Mouse (Mus musculus) kidney, postnatal 0 days (tissue): ENCODE data around the gene Btbd11. TPM values are rescaled to one million over a fixed set of nuclear protein-coding genes. Genes with fewer than 3 reads are reported as not detected.

Source experiments
- ATAC-seq: fragments of 200-750 bp; cut with Nextera tagmentation; replicated peaks from 2 replicates; pipeline ENCODE4 v1.8.0; 2017; ENCODE audit warnings: low read depth, moderate number of reproducible peaks, moderate TSS enrichment, moderate library complexity; ENCODE audit not compliant: low FRiP score
- DNase-seq: peaks from one replicate; pipeline ENCODE4 v3.0.0-alpha.2; 2016; ENCODE audit warnings: low spot score
- H3K27ac ChIP-seq: fragments of 300-500 bp; sonication (generic); 2 replicates; pipeline ENCODE4 v1.5.1; 2014; ENCODE audit warnings: mild to moderate bottlenecking
- H3K27me3 ChIP-seq: fragments of 300-500 bp; sonication (generic); 2 replicates; pipeline ENCODE4 v1.6.1; 2014; ENCODE audit warnings: low read length, mixed read lengths; ENCODE audit not compliant: insufficient read depth
- H3K36me3 ChIP-seq: fragments of 300-500 bp; sonication (generic); 2 replicates; pipeline ENCODE4 v1.6.1; 2014; ENCODE audit warnings: low read length, mixed read lengths; ENCODE audit not compliant: insufficient read depth
- H3K4me1 ChIP-seq: fragments of 300-500 bp; sonication (generic); replicated peaks from 2 replicates; pipeline ENCODE4 v1.6.1; 2014; ENCODE audit warnings: antibody characterized with exemption, low read length, mixed read lengths; ENCODE audit not compliant: insufficient read depth
- H3K4me2 ChIP-seq: fragments of 300-500 bp; sonication (generic); 2 replicates; pipeline ENCODE4 v1.6.1; 2014; ENCODE audit warnings: mild to moderate bottlenecking, low read length, moderate library complexity, mixed read lengths
- H3K4me3 ChIP-seq: fragments of 300-500 bp; sonication (generic); replicated peaks from 2 replicates; pipeline ENCODE4 v1.5.1; 2014; ENCODE audit warnings: low read depth, low read length
- H3K9ac ChIP-seq: fragments of 300-500 bp; sonication (generic); 2 replicates; pipeline ENCODE4 v1.6.1; 2014; ENCODE audit warnings: low read depth, low read length
- H3K9me3 ChIP-seq: fragments of 300-500 bp; sonication (generic); replicated peaks from 2 replicates; pipeline ENCODE4 v1.6.1; 2016; ENCODE audit warnings: low read length, inconsistent platforms, mixed read lengths
- CTCF ChIP-seq: IDR thresholded peaks from 2 replicates; pipeline ENCODE4 v1.5.1; 2016; ENCODE audit warnings: antibody characterized with exemption, low read depth, mild to moderate bottlenecking, moderate library complexity
- WGBS: fragments of 180-500 bp; shearing (Covaris S2); extraction: QIAGEN DNeasy Blood & Tissue Kit; methylation state at CpG from one replicate; pipeline ENCODE4 v1.1.7; 2014; 5-methylcytosine and 5-hydroxymethylcytosine counted together
- polyA plus RNA-seq: library from polyadenylated mRNA; unstranded; fragments of >200 nt; fragmentation: Nextera tagmentation; extraction: Ambion mirVana; gene quantifications from 2 replicates; pipeline ENCODE4 v1.2.1, GENCODE M21; 2015

The Btbd11 gene
- polyA plus RNA-seq, 1 experiment from 2014 or later, result 6.7 TPM

GRCm38 (mm10) chr10:85437217-85437616 lies 50.6 kb downstream of the Btbd11 start:
- no peaks in the 10 kb centered on the region for H3K9me3 ChIP-seq
- 79% methylated on average over 3 of the region's 3 CpGs for WGBS
- H3K4me3 ChIP-seq, result no peak overlapping the region
- no peak overlapping the region for H3K27ac ChIP-seq
- no peaks in the 10 kb centered on the region for H3K27me3 ChIP-seq
- H3K4me1 ChIP-seq, result no peaks in the 10 kb centered on the region
- no peak for ATAC-seq
- H3K9ac ChIP-seq, result no peak overlapping the region
- no peak for DNase-seq
- H3K36me3 ChIP-seq, result no peaks in the 10 kb centered on the region
- TF ChIP-seq CTCF, result no peak
- no peak overlapping the region for H3K4me2 ChIP-seq

GRCm38 (mm10) chr10:85443371-85443770 lies 56.8 kb downstream of the Btbd11 start:
- 88% methylated on average over 3 of the region's 3 CpGs for WGBS
- ATAC-seq, result no peak
- Histone ChIP-seq H3K27ac (no peak overlapping the region), H3K27me3 (no peaks in the 10 kb centered on the region), H3K9ac (no peak overlapping the region), H3K4me1 (no peaks in the 10 kb centered on the region), H3K9me3 (no peaks in the 10 kb centered on the region), H3K4me2 (no peak overlapping the region), H3K4me3 (no peak overlapping the region), H3K36me3 (no peaks in the 10 kb centered on the region)
- no peak for TF ChIP-seq CTCF
- no peak for DNase-seq

DNA sequence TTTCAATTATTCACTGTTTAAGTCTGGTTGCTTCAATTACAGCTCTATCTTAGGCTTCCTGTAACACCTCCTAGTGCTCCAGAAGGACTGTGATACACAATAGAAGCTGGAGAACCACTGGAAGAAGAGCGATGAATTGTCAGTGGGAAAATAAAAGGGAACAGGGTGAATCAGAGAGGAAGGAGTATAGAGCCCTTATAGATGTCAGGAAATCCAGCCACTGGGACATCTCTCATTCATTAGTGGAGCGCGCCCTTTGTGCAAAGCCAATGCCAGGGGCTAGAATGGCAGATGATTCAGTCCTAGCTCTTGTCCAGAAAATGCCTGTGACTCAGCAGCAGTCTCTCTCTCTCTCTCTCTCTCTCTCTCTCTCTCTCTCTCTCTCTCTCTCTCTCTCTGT lies 59.3 kb downstream of the Btbd11 start:
- Histone ChIP-seq H3K36me3 (no peaks in the 10 kb centered on the region), H3K4me1 (no peaks in the 10 kb centered on the region), H3K27me3 (no peaks in the 10 kb centered on the region), H3K9ac (no peak overlapping the region), H3K4me3 (no peak overlapping the region), H3K27ac (no peak overlapping the region), H3K9me3 (no peaks in the 10 kb centered on the region), H3K4me2 (no peak overlapping the region)
- DNase-seq (no peak), ATAC-seq (no peak)
- TF ChIP-seq CTCF, result no peak
- 93% methylated on average over 3 of the region's 3 CpGs for WGBS

GRCm38 (mm10) chr10:85446700-85447099 lies 60.1 kb downstream of the Btbd11 start:
- Histone ChIP-seq H3K36me3 (no peaks in the 10 kb centered on the region), H3K27ac (no peak overlapping the region), H3K9me3 (no peaks in the 10 kb centered on the region), H3K9ac (no peak overlapping the region), H3K4me1 (no peaks in the 10 kb centered on the region), H3K4me3 (no peak overlapping the region), H3K27me3 (no peaks in the 10 kb centered on the region), H3K4me2 (no peak overlapping the region)
- DNase-seq (no peak), ATAC-seq (no peak)
- 96% methylated on average over 1 of the region's 1 CpGs for WGBS
- no peak for TF ChIP-seq CTCF

GRCm38 (mm10) chr10:85447869-85448268 lies 61.3 kb downstream of the Btbd11 start:
- ATAC-seq, result no peak
- Histone ChIP-seq H3K36me3 (no peaks in the 10 kb centered on the region), H3K4me1 (no peaks in the 10 kb centered on the region)

DNA sequence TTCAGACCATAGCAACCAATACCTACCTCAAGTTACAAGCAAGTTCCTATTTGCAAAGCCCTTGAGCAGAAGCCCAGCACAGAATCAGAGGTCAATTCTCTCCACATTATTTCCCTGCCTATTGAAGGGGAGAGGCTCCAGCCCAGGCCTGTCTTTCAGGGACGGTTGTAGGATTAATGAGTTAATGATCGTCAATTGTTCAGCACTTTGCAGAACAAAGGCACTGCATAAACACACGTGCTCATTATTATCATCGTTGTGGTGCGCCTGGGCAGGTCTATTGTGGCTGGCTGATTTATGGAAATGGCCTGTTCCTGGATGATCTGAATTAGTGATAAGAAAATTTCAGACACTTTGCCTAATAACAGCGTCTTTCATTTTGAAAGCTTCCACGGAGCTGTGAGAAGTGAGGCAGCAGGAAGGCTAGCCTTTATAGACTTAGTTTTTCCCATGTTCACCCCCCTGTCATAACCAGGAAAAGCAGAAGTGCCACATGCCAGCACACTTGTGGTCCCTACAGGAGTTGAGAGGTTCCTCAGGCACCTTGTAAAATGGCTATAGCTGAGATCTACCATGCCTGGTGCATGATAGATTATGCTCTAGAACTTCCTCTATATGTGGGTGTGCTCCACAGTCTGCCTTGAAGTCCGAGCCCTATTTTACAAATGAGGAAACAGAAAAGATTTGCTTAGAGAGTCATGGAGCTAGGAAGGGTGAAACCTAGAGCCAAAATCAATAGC lies 65.2 kb downstream of the Btbd11 start:
- no peak for TF ChIP-seq CTCF
- no peak overlapping the region for H3K27ac ChIP-seq
- WGBS, result 26% methylated on average over 8 of the region's 8 CpGs

More at GRCm38 (mm10) chr10:85447869-85448268, 61.3 kb downstream of the Btbd11 start:
- no peak for TF ChIP-seq CTCF
- H3K9ac ChIP-seq, result no peak overlapping the region
- H3K4me2 ChIP-seq, result no peak overlapping the region
- H3K4me3 ChIP-seq, result no peak overlapping the region
- H3K27me3 ChIP-seq, result no peaks in the 10 kb centered on the region
- 68% methylated on average over 2 of the region's 2 CpGs for WGBS
- H3K27ac ChIP-seq, result no peak overlapping the region
- no peaks in the 10 kb centered on the region for H3K9me3 ChIP-seq
- no peak for DNase-seq

More for the DNA sequence above, 65.2 kb downstream of the Btbd11 start:
- Histone ChIP-seq H3K36me3 (no peaks in the 10 kb centered on the region), H3K9ac (no peak overlapping the region), H3K9me3 (no peaks in the 10 kb centered on the region), H3K4me2 (no peak overlapping the region), H3K27me3 (no peaks in the 10 kb centered on the region), H3K4me3 (no peak overlapping the region), H3K4me1 (no peaks in the 10 kb centered on the region)
- DNase-seq, result no peak
- no peak for ATAC-seq
